Mouse (Mus musculus) heart, embryonic 10.5 days (tissue): ENCODE results near the gene Cnih3. TPM values are rescaled to one million over a fixed set of nuclear protein-coding genes. Genes with fewer than 3 reads are reported as not detected.

Source experiments
- DNase-seq: peaks from one replicate; pipeline ENCODE4 v3.0.0-alpha.2; 2017; ENCODE audit warnings: low spot score
- H3K27ac ChIP-seq: fragments of 300-500 bp; sonication (generic); 2 replicates; pipeline ENCODE4 v1.5.1; 2016; ENCODE audit warnings: mild to moderate bottlenecking
- H3K27me3 ChIP-seq: fragments of 300-500 bp; sonication (generic); 2 replicates; pipeline ENCODE4 v1.6.1; 2016; ENCODE audit warnings: mild to moderate bottlenecking; ENCODE audit not compliant: poor library complexity, insufficient read depth, severe bottlenecking
- H3K36me3 ChIP-seq: fragments of 300-500 bp; sonication (generic); 2 replicates; pipeline ENCODE4 v1.6.1; 2016; ENCODE audit warnings: mild to moderate bottlenecking, moderate library complexity
- H3K4me1 ChIP-seq: fragments of 300-500 bp; sonication (generic); 2 replicates; pipeline ENCODE4 v1.6.1; 2016; ENCODE audit warnings: mild to moderate bottlenecking
- H3K4me3 ChIP-seq: fragments of 300-500 bp; sonication (generic); 2 replicates; pipeline ENCODE4 v1.5.1; 2016; ENCODE audit warnings: mild to moderate bottlenecking, moderate library complexity
- H3K9me3 ChIP-seq: fragments of 300-500 bp; sonication (generic); 2 replicates; pipeline ENCODE4 v1.6.1; 2016; ENCODE audit warnings: mild to moderate bottlenecking, moderate library complexity
- WGBS: fragments of 180-500 bp; shearing (Covaris S2); methylation state at CpG from one replicate; pipeline ENCODE4 v1.1.7; 2016; 5-methylcytosine and 5-hydroxymethylcytosine counted together
- polyA plus RNA-seq: library from polyadenylated mRNA; unstranded; fragments of >200 nt; fragmentation: Nextera tagmentation; extraction: Ambion mirVana; gene quantifications from 2 replicates; pipeline ENCODE4 v1.2.1, GENCODE M21; 2016

The Cnih3 gene
- polyA plus RNA-seq, 1 experiment from 2014 or later = 0.14 TPM

- Histone ChIP-seq H3K36me3 (no peaks in the 10 kb centered on the region), H3K9me3 (no peaks in the 10 kb centered on the region), H3K27ac (peak overlapping the region; percentile 69), H3K4me3 (no peak overlapping the region), H3K4me1 (peaks cover 34% of the 10 kb centered on the region), H3K27me3 (no peaks in the 10 kb centered on the region)
- 85% methylated on average over 4 of the region's 4 CpGs for WGBS
- DNase-seq = no peak
Observed at GRCm38 (mm10) chr1:181447576-181447975, 95.1 kb downstream of the Cnih3 start.

- Histone ChIP-seq H3K9me3 (no peaks in the 10 kb centered on the region), H3K36me3 (no peaks in the 10 kb centered on the region), H3K4me1 (peaks cover 34% of the 10 kb centered on the region), H3K27ac (peak overlapping the region; percentile 69; the same call in 1 of the 2 replicates), H3K4me3 (no peak overlapping the region), H3K27me3 (no peaks in the 10 kb centered on the region)
- DNase-seq = no peak
- WGBS = 66% methylated on average over 7 of the region's 7 CpGs
Observed at GRCm38 (mm10) chr1:181448041-181448440, 95.6 kb downstream of the Cnih3 start.

- H3K4me1 ChIP-seq = peaks cover 9% of the 10 kb centered on the region
- WGBS = 69% methylated on average over 6 of the region's 6 CpGs
- no peak overlapping the region for H3K4me3 ChIP-seq
- DNase-seq = no peak
- no peaks in the 10 kb centered on the region for H3K27me3 ChIP-seq
- no peak overlapping the region for H3K27ac ChIP-seq
- no peaks in the 10 kb centered on the region for H3K36me3 ChIP-seq
- H3K9me3 ChIP-seq = no peaks in the 10 kb centered on the region
Observed at GRCm38 (mm10) chr1:181453106-181453505, 100.7 kb downstream of the Cnih3 start.

- WGBS = 79% methylated on average over 7 of the region's 7 CpGs
- no peaks in the 10 kb centered on the region for H3K36me3 ChIP-seq
- 0 out of 2 replicates have a peak, but pooled peaks cover 8% of the 10 kb centered on the region for H3K4me1 ChIP-seq
- H3K9me3 ChIP-seq = no peaks in the 10 kb centered on the region
- DNase-seq = no peak
- H3K27me3 ChIP-seq = no peaks in the 10 kb centered on the region
- H3K4me3 ChIP-seq = no peak overlapping the region
- H3K27ac ChIP-seq = no peak overlapping the region
Observed at GRCm38 (mm10) chr1:181456911-181457310, 104.5 kb downstream of the Cnih3 start.

- no peak overlapping the region for H3K27ac ChIP-seq
- no peak overlapping the region for H3K4me3 ChIP-seq
- H3K27me3 ChIP-seq = no peaks in the 10 kb centered on the region
- WGBS = 66% methylated on average over 7 of the region's 7 CpGs
- H3K9me3 ChIP-seq = no peaks in the 10 kb centered on the region
- no peak for DNase-seq
- peaks cover 13% of the 10 kb centered on the region; the same call in 1 of the 2 replicates for H3K4me1 ChIP-seq
- no peaks in the 10 kb centered on the region for H3K36me3 ChIP-seq
Observed at GRCm38 (mm10) chr1:181459431-181460105, 107.1 kb downstream of the Cnih3 start.

GRCm38 (mm10) chr1:181460283-181460682 lies 107.9 kb downstream of the Cnih3 start:
- peaks cover 12% of the 10 kb centered on the region; the same call in 1 of the 2 replicates for H3K4me1 ChIP-seq
- no peaks in the 10 kb centered on the region for H3K27me3 ChIP-seq
- no peak overlapping the region for H3K4me3 ChIP-seq
- no peaks in the 10 kb centered on the region for H3K36me3 ChIP-seq
- no peaks in the 10 kb centered on the region for H3K9me3 ChIP-seq
- no peak overlapping the region for H3K27ac ChIP-seq
- 74% methylated on average over 2 of the region's 2 CpGs for WGBS
- DNase-seq = no peak

- no peaks in the 10 kb centered on the region for H3K36me3 ChIP-seq
- no peaks in the 10 kb centered on the region for H3K27me3 ChIP-seq
- H3K9me3 ChIP-seq = no peaks in the 10 kb centered on the region
- 79% methylated on average over 8 of the region's 8 CpGs for WGBS
- peaks cover 18% of the 10 kb centered on the region for H3K4me1 ChIP-seq
- DNase-seq = no peak
- no peak overlapping the region for H3K27ac ChIP-seq
- H3K4me3 ChIP-seq = no peak overlapping the region
Observed at GRCm38 (mm10) chr1:181461484-181461883, 109.1 kb downstream of the Cnih3 start.

GRCm38 (mm10) chr1:181462051-181462905 lies 109.8 kb downstream of the Cnih3 start:
- H3K4me1 ChIP-seq = peaks cover 26% of the 10 kb centered on the region
- no peak overlapping the region for H3K27ac ChIP-seq
- 51% methylated on average over 8 of the region's 8 CpGs for WGBS

GRCm38 (mm10) chr1:181462906-181463179 lies 110.4 kb downstream of the Cnih3 start:
- Histone ChIP-seq H3K4me3 (no peak overlapping the region), H3K27me3 (no peaks in the 10 kb centered on the region), H3K36me3 (no peaks in the 10 kb centered on the region), H3K27ac (no peak overlapping the region), H3K4me1 (peaks cover 26% of the 10 kb centered on the region), H3K9me3 (no peaks in the 10 kb centered on the region)
- no peak for DNase-seq
- WGBS = 80% methylated on average over 6 of the region's 6 CpGs

More at GRCm38 (mm10) chr1:181462051-181462905, 109.8 kb downstream of the Cnih3 start:
- Histone ChIP-seq H3K9me3 (no peaks in the 10 kb centered on the region), H3K4me3 (no peak overlapping the region), H3K27me3 (no peaks in the 10 kb centered on the region), H3K36me3 (no peaks in the 10 kb centered on the region)
- DNase-seq = no peak

GRCm38 (mm10) chr1:181465027-181465426 lies 112.6 kb downstream of the Cnih3 start:
- no peak overlapping the region for H3K4me3 ChIP-seq
- H3K27me3 ChIP-seq = no peaks in the 10 kb centered on the region
- no peak for DNase-seq
- WGBS = 44% methylated on average over 5 of the region's 5 CpGs
- no peak overlapping the region for H3K27ac ChIP-seq
- no peaks in the 10 kb centered on the region for H3K9me3 ChIP-seq
- H3K4me1 ChIP-seq = peaks cover 26% of the 10 kb centered on the region
- no peaks in the 10 kb centered on the region for H3K36me3 ChIP-seq

- DNase-seq = no peak
- H3K27me3 ChIP-seq = no peaks in the 10 kb centered on the region
- no peaks in the 10 kb centered on the region for H3K36me3 ChIP-seq
- H3K4me1 ChIP-seq = peaks cover 26% of the 10 kb centered on the region
- no peak overlapping the region for H3K27ac ChIP-seq
- peaks cover 6% of the 10 kb centered on the region; the same call in 1 of the 2 replicates for H3K9me3 ChIP-seq
- no peak overlapping the region for H3K4me3 ChIP-seq
- 91% methylated on average over 6 of the region's 6 CpGs for WGBS
Observed at GRCm38 (mm10) chr1:181466040-181466439, 113.6 kb downstream of the Cnih3 start.

GRCm38 (mm10) chr1:181466601-181467320 lies 114.3 kb downstream of the Cnih3 start:
- WGBS = 47% methylated on average over 17 of the region's 17 CpGs
- Histone ChIP-seq H3K9me3 (peaks cover 11% of the 10 kb centered on the region), H3K4me1 (peaks cover 25% of the 10 kb centered on the region), H3K27ac (0 out of 2 replicates have a peak overlapping the region, but pooled peaks have one; percentile 25), H3K27me3 (no peaks in the 10 kb centered on the region), H3K4me3 (peak overlapping the region; percentile 28), H3K36me3 (peaks cover 2% of the 10 kb centered on the region; the same call in 1 of the 2 replicates)
- DNase-seq = no peak

GRCm38 (mm10) chr1:181467321-181467670 lies 114.9 kb downstream of the Cnih3 start:
- Histone ChIP-seq H3K36me3 (peaks cover 3% of the 10 kb centered on the region; the same call in 1 of the 2 replicates), H3K27me3 (no peaks in the 10 kb centered on the region), H3K4me3 (peak overlapping the region; percentile 28; the same call in 1 of the 2 replicates), H3K9me3 (peaks cover 11% of the 10 kb centered on the region), H3K27ac (no peak overlapping the region), H3K4me1 (peaks cover 20% of the 10 kb centered on the region)
- 86% methylated on average over 6 of the region's 6 CpGs for whole genome bisulfite sequencing
- DNase-seq = no peak
